Mouse (Mus musculus) heart, embryonic 12.5 days (tissue): ENCODE measurements around the gene Kcna5. TPM values are rescaled to one million over a fixed set of nuclear protein-coding genes. Genes with fewer than 3 reads are reported as not detected.
A peak's percentile ranks its signal among the peaks of the same experiment; 100 is the strongest.

Experiments used
- ATAC-seq: fragments of 200-750 bp; cut with Nextera tagmentation; 2 replicates; pipeline ENCODE4 v1.8.0; 2017; ENCODE audit warnings: moderate TSS enrichment, moderate library complexity; ENCODE audit not compliant: insufficient number of reproducible peaks, low FRiP score
- H3K27ac ChIP-seq: fragments of 300-500 bp; sonication (generic); 2 replicates; pipeline ENCODE4 v1.5.1; 2016; ENCODE audit warnings: mild to moderate bottlenecking, moderate library complexity; ENCODE audit not compliant: poor library complexity, severe bottlenecking
- H3K27me3 ChIP-seq: fragments of 300-500 bp; sonication (generic); replicated peaks from 2 replicates; pipeline ENCODE4 v1.6.1; 2016; ENCODE audit warnings: mild to moderate bottlenecking, moderate library complexity
- H3K36me3 ChIP-seq: fragments of 300-500 bp; sonication (generic); 2 replicates; pipeline ENCODE4 v1.6.1; 2016; ENCODE audit warnings: mild to moderate bottlenecking, moderate library complexity
- H3K4me1 ChIP-seq: fragments of 300-500 bp; sonication (generic); replicated peaks from 2 replicates; pipeline ENCODE4 v1.6.1; 2016; ENCODE audit warnings: mild to moderate bottlenecking
- H3K4me2 ChIP-seq: fragments of 300-500 bp; sonication (generic); 2 replicates; pipeline ENCODE4 v1.6.1; 2016; ENCODE audit warnings: mild to moderate bottlenecking, moderate library complexity
- H3K4me3 ChIP-seq: fragments of 300-500 bp; sonication (generic); 2 replicates; pipeline ENCODE4 v1.5.1; 2016; ENCODE audit warnings: mild to moderate bottlenecking
- H3K9ac ChIP-seq: fragments of 300-500 bp; sonication (generic); 2 replicates; pipeline ENCODE4 v1.6.1; 2016; ENCODE audit warnings: mild to moderate bottlenecking, moderate library complexity
- H3K9me3 ChIP-seq: fragments of 300-500 bp; sonication (generic); replicated peaks from 2 replicates; pipeline ENCODE4 v1.6.1; 2016; ENCODE audit warnings: mild to moderate bottlenecking, moderate library complexity
- WGBS: fragments of 180-500 bp; shearing (Covaris S2); methylation state at CpG from one replicate; pipeline ENCODE4 v1.1.7; 2016; 5-methylcytosine and 5-hydroxymethylcytosine counted together
- polyA plus RNA-seq: library from polyadenylated mRNA; unstranded; fragments of >200 nt; fragmentation: Nextera tagmentation; extraction: Ambion mirVana; gene quantifications from 2 replicates; pipeline ENCODE4 v1.2.1, GENCODE M21; 2016

The Kcna5 gene
- polyA plus RNA-seq, 1 experiment from 2014 or later = 9.0 TPM

DNA sequence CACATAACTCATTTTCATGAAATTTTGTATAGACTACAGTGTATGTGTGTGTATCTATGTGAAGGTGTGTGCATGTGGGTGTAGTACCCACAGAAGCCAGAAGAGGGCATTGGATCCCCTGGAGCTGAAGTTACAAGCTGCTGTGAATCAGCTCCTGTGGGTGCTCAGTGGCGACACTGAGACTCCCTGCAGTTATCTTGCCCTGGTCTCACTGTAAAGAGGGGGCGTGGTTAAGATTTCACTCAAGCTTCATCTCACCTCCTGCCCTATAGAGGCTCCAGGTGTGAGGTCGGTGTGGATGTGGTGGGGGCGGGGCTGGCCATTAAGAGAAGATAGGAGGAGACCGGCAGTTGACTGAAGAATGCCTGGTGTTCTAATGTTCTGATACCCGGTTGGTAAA, 34.2 kb downstream of the Kcna5 start:
- peaks cover 3% of the 10 kb centered on the region; the same call in 1 of the 2 replicates for H3K27me3 ChIP-seq
- H3K9me3 ChIP-seq = peaks cover 4% of the 10 kb centered on the region; the same call in 1 of the 2 replicates
- no peak overlapping the region for H3K27ac ChIP-seq
- H3K4me3 ChIP-seq = no peak overlapping the region
- no peaks in the 10 kb centered on the region for H3K36me3 ChIP-seq
- H3K4me1 ChIP-seq = peaks cover 6% of the 10 kb centered on the region
- H3K4me2 ChIP-seq = no peak overlapping the region
- WGBS = 83% methylated on average over 6 of the region's 6 CpGs
- no peak for ATAC-seq
- no peak overlapping the region for H3K9ac ChIP-seq

DNA sequence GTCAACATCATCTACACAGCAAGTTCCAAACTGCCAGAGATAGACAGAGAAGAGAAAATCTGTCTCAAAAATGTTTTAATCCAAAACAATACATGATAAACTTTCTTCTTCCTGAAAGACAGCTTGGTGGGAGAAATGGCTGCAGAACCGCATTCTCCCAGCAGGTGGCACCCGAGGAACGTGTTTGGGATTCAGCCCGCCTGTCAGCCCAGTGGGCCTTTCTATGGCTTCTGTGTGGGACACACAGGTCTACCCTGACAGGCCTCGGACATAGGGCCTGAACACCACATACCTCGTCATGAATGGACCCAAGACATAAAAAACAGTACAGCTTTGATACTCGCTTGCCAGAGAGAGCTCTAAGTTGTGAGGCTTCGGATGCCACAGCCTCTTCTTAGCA, 35.1 kb downstream of the Kcna5 start:
- H3K36me3 ChIP-seq = no peaks in the 10 kb centered on the region
- H3K4me1 ChIP-seq = peaks cover 6% of the 10 kb centered on the region
- H3K4me2 ChIP-seq = no peak overlapping the region
- peaks cover 4% of the 10 kb centered on the region; the same call in 1 of the 2 replicates for H3K9me3 ChIP-seq
- H3K4me3 ChIP-seq = no peak overlapping the region
- 20% methylated on average over 8 of the region's 8 CpGs for WGBS
- no peak for ATAC-seq
- H3K27ac ChIP-seq = no peak overlapping the region
- H3K9ac ChIP-seq = no peak overlapping the region
- H3K27me3 ChIP-seq = peaks cover 3% of the 10 kb centered on the region; the same call in 1 of the 2 replicates

DNA sequence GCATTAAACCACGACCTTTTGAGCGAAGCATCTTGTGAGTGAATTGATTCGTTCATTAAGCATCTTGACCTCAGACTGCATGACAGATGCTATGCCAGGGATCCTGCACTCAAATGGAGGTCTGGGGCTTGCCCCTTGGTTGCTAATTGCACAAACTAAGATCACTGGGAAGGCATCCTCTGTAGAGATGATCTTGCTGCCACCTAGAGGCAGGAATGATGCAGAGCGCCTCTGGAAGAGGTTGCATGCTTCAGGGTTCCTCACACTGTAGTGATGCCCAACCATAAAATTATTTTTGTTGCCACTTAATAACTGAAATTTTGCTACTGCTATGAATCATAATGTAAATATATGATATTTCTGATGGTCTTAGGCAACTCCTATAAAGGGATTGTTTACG, 37.3 kb downstream of the Kcna5 start:
- WGBS = 52% methylated on average over 5 of the region's 5 CpGs
- H3K4me1 ChIP-seq = peaks cover 4% of the 10 kb centered on the region
- no peak overlapping the region for H3K4me2 ChIP-seq
- no peak overlapping the region for H3K9ac ChIP-seq
- no peaks in the 10 kb centered on the region for H3K36me3 ChIP-seq
- peaks cover 4% of the 10 kb centered on the region; the same call in 1 of the 2 replicates for H3K9me3 ChIP-seq
- no peak overlapping the region for H3K4me3 ChIP-seq
- peaks cover 3% of the 10 kb centered on the region; the same call in 1 of the 2 replicates for H3K27me3 ChIP-seq
- ATAC-seq = no peak
- no peak overlapping the region for H3K27ac ChIP-seq

DNA sequence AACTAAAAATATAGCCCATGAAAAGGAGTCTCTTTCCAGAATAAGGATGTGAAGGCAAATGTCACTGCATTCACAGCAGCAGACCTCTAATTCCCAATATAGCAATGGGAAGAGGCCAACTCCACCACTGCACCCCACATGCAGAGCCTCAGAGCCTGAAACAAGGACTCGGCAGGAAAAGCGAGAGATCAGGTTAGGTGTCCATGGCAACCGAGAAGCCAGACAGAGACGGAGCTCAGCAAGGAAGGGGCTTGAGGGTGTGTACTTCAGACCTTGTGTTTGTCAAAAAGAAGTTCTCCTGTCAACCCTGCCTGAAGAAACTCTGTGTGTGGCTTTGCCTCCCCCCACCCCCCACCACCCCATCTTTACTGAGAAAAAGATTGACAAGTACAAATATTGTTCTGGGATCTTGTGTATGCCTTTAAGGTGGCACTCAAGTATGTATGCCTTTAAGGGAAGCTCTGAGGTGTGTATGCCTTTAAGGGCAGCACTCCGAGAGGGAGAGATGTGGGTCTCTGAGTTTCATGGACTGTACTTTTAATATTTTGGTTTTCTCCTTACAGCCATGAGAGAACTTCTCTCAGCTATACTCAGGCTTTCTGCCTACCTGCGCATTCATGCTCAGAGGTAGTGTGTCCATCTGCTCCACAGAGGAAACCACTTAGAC, 37.9 kb downstream of the Kcna5 start:
- no peak overlapping the region for H3K4me2 ChIP-seq
- ATAC-seq = no peak
- H3K27ac ChIP-seq = no peak overlapping the region
- H3K9me3 ChIP-seq = peaks cover 4% of the 10 kb centered on the region; the same call in 1 of the 2 replicates
- H3K27me3 ChIP-seq = peaks cover 3% of the 10 kb centered on the region; the same call in 1 of the 2 replicates
- H3K9ac ChIP-seq = no peak overlapping the region
- H3K4me3 ChIP-seq = no peak overlapping the region
- 41% methylated on average over 6 of the region's 6 CpGs for WGBS
- H3K36me3 ChIP-seq = no peaks in the 10 kb centered on the region
- H3K4me1 ChIP-seq = no peaks in the 10 kb centered on the region

DNA sequence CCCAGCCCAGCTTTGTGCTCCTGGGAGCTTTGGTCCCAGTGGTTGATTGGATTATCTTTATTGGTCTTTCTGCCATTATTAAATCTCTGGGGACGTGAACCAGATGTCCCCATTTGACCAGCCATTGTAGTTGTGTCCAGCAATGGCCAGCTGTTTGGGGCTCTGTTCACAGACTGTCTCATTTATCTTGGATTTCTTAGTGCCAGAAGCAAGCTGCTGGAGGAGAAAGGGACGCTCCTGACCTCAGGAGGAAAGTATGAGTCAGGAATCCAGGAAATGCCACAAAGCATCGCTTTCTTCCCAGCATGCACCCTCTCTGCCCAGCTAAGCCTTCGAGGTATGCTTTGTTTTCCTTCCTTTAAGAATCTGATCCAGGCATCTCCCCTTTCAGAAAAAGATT, 48.1 kb downstream of the Kcna5 start:
- Histone ChIP-seq H3K4me3 (no peak overlapping the region), H3K4me1 (peaks cover 20% of the 10 kb centered on the region), H3K36me3 (no peaks in the 10 kb centered on the region), H3K4me2 (no peak overlapping the region), H3K27me3 (no peaks in the 10 kb centered on the region), H3K9me3 (no peaks in the 10 kb centered on the region), H3K9ac (no peak overlapping the region), H3K27ac (no peak overlapping the region)
- 32% methylated on average over 4 of the region's 4 CpGs for WGBS
- ATAC-seq = no peak

DNA sequence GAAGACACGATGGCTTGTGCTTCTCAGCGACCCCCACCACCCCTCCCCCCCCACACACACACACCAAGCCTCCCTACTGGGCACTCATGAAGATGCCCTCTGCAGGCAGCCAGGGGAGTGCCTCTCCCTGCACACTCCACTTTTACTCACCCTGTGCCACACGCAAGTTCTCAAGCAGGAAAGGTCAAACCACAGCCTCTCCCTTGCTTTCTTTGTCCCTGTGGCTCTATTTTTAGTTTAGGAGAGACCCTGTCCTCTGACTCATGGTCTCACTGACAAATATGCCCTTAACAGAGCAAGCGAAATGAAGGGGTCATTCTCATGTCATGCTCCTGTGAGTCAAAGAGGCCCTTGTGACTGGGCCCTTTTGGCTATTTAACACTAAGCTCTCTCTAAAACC, 50.3 kb downstream of the Kcna5 start:
- peak; percentile 51; the same call in 1 of the 2 replicates for ATAC-seq
- 29% methylated on average over 4 of the region's 4 CpGs for WGBS
- Histone ChIP-seq H3K4me1 (peaks cover 20% of the 10 kb centered on the region), H3K27me3 (no peaks in the 10 kb centered on the region), H3K9ac (no peak overlapping the region), H3K36me3 (no peaks in the 10 kb centered on the region), H3K4me2 (no peak overlapping the region), H3K4me3 (no peak overlapping the region), H3K27ac (peak overlapping the region; percentile 58; the same call in 1 of the 2 replicates), H3K9me3 (no peaks in the 10 kb centered on the region)

DNA sequence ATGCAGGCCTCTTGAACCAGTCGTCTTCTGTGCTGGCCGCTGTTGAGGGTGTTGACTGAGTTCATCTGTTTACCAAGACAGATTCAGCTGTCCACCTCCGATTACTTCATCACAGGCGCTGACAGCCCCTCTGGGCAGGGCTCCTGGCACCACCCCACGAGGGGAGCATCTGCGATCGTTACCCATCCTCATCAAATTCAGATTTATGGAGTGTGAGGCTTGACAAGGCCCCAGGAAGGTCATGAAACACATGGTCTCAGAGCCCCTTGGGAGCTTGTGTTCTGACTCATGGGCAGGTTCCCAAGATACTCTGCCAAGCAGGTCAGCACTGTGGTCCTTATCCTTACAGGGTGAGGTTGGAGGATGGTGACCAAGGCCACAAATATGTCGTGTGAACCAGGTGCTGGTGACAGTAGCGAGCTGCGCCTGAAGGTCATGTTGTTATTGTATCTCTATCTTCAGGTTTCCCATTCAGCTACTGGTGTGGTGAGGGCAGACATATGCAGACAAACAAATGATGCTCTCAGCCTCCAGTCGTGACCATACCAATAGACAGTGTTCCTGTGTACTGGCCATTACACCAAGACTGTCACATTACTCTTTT, 51.8 kb downstream of the Kcna5 start:
- Histone ChIP-seq H3K4me2 (no peak overlapping the region), H3K9me3 (no peaks in the 10 kb centered on the region), H3K36me3 (no peaks in the 10 kb centered on the region), H3K9ac (no peak overlapping the region), H3K27me3 (no peaks in the 10 kb centered on the region), H3K4me3 (no peak overlapping the region), H3K27ac (no peak overlapping the region), H3K4me1 (peaks cover 20% of the 10 kb centered on the region)
- no peak for ATAC-seq
- 64% methylated on average over 11 of the region's 11 CpGs for WGBS

Other genes starting within 250 kb of the Kcna5 start
- gene Kcna1, start 111.0 kb upstream of the Kcna5 start, polyA plus RNA-seq = 0.13 and 0.23 TPM in 2 replicates
- gene Kcna6, start 205.3 kb upstream of the Kcna5 start, polyA plus RNA-seq = 2.0 and 2.5 TPM in 2 replicates